Mouse (Mus musculus) lung, postnatal 0 days (tissue): ENCODE data around the gene Rabepk.

Experiments
- CTCF ChIP-seq: IDR thresholded peaks from 2 replicates; pipeline ENCODE4 v1.5.1; 2016; ENCODE audit warnings: antibody characterized with exemption, mild to moderate bottlenecking
- EP300 ChIP-seq: IDR thresholded peaks from 2 replicates; pipeline ENCODE4 v1.6.1; 2016; ENCODE audit warnings: antibody characterized with exemption, mild to moderate bottlenecking, control low read depth

DNA sequence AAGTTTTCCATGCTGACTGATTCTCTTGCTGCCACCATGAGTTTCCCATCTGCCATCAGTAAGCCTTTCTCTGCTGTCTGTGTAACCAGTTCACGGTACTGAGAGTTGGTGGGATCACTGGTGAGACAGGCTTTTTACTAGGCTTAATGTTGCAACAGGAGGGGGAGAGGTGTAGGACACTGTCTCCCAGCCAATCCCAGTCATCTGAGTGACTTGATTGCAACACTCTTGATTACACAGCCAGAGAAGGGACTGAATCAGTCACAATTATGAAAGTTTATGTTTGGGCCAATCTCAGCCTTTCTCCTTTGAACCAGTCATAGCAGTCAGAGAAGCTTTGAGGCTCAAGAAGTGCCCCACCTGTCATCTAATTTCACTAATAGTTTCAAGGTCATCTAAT lies 28.3 kb upstream of the Rabepk start:
- TF ChIP-seq CTCF (no peak), EP300 (peak; percentile 44; the same call in 1 of the 2 replicates)
